Mouse (Mus musculus): ENCODE data around the gene Ankrd33. TPM values are rescaled to one million over a fixed set of nuclear protein-coding genes. Genes with fewer than 3 reads are reported as not detected.
A peak's percentile ranks its signal among the peaks of the same experiment; 100 is the strongest.

Gene Ankrd33
- polyA plus RNA-seq, 1 experiment from 2014 or later: not detected

DNA sequence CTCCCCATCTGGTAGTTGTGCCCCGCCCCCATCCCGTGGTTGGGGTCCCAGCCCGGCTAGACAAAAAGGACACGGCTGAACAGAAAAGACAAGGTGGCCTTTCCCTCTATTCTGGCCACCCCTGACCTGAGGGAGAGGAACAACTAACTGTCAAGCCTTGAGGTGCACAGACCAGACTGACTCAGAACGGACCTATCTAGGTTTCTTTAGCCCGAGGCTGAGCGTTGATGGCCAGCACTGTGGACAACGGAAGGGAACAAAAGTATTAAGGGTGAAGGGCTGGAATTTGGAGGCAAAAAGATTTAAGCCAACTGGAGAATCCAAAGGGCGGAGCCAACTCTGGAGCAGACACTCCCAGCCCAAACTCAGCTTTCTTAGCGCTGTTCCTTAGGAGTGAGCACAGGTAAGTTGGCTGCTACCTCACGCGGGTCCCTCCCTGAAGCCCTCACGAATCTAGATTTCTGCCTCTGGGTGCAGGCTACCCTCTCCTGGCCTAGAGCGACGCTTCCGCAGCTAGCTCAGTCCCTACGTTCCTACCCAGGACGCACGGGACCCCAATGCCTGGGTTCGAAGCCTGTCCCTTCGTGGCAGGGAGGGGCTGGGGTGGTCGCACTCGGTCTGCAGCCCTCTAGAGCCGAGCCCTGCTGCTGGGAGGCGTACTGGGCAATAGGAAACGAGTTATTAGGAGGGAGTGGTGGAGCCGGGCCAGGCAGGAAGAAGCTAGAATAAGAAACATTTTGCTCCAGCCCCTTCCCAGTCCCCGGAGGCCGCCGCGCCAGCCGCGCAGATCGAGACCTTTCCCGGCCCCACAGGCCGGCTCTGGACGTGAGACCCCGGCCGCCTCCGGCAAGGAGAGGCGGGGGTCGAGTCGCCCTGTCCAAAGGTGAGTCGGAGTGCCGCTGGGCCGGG lies 12.9 kb downstream of the Ankrd33 start, which contains the start of gene Acvrl1:
Gene Acvrl1, plus strand, starts transcription at position 342 of the 909 bp plus-strand sequence.
- Histone ChIP-seq H3K27ac (peak within 1 kb of the TSS; percentile 86), H3K9me3 (replicated peaks; ENCODE audit: low read length) (no peaks in the 10 kb centered on the region), H3K9ac (ENCODE audit: low read depth, low read length) (peak within 1 kb of the TSS; percentile 71), H3K4me2 (ENCODE audit: low read length) (peak within 1 kb of the TSS; percentile 66), H3K4me3 (replicated peaks; ENCODE audit: low read depth, low read length) (peak within 1 kb of the TSS; percentile 46), H3K4me1 (replicated peaks; ENCODE audit: insufficient read depth, low read length) (peaks cover 40% of the 10 kb centered on the region), H3K36me3 (ENCODE audit: insufficient read depth, low read length) (no peaks in the 10 kb centered on the region), H3K27me3 (ENCODE audit: insufficient read depth, low read length) (no peaks in the 10 kb centered on the region)
- peak; percentile 81 for DNase-seq (ENCODE audit: low spot score)
- ATAC-seq (replicated peaks; ENCODE audit: low FRiP score, low read depth): peak; percentile 5; the same call in 1 of the 2 replicates
- 4% methylated on average over 46 of the region's 46 CpGs for WGBS
- no peak for TF ChIP-seq CTCF (IDR thresholded peaks at IDR 0.05; ENCODE audit: low read depth)

DNA sequence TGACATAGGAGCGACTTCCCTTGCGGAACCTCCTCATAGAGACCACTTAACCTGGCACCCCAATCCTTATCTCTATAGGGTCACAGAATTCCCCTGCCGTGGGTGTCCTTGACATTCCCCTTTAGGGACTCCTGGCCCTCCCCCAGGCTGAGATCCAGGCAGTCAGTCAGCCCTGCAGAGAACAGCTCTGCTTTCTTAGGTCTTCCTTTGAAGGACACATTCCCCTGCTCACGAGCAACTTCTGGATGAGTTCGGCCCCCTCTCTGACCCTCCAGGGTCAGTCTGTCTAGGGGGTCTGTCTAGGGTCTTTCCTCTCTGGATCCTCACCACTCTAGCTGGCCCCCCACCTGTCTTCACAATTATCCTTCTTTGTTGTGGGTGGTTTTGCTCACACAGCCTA lies 13.9 kb downstream of the Ankrd33 start:
- no peak for TF ChIP-seq CTCF (IDR thresholded peaks at IDR 0.05; ENCODE audit: low read depth)
- no peaks in the 10 kb centered on the region for H3K9me3 ChIP-seq (replicated peaks; ENCODE audit: low read length)
- H3K9ac ChIP-seq (ENCODE audit: low read depth, low read length): peak overlapping the region; percentile 71
- H3K27ac ChIP-seq: peak overlapping the region; percentile 86
- no peak for ATAC-seq (replicated peaks; ENCODE audit: low FRiP score, low read depth)
- 26% methylated on average over 5 of the region's 5 CpGs for WGBS
- DNase-seq (ENCODE audit: low spot score): no peak
- no peaks in the 10 kb centered on the region for H3K27me3 ChIP-seq (ENCODE audit: insufficient read depth, low read length)
- peak overlapping the region; percentile 66 for H3K4me2 ChIP-seq (ENCODE audit: low read length)
- peak overlapping the region; percentile 46 for H3K4me3 ChIP-seq (replicated peaks; ENCODE audit: low read depth, low read length)
- H3K36me3 ChIP-seq (ENCODE audit: insufficient read depth, low read length): no peaks in the 10 kb centered on the region
- peaks cover 46% of the 10 kb centered on the region for H3K4me1 ChIP-seq (replicated peaks; ENCODE audit: insufficient read depth, low read length)

DNA sequence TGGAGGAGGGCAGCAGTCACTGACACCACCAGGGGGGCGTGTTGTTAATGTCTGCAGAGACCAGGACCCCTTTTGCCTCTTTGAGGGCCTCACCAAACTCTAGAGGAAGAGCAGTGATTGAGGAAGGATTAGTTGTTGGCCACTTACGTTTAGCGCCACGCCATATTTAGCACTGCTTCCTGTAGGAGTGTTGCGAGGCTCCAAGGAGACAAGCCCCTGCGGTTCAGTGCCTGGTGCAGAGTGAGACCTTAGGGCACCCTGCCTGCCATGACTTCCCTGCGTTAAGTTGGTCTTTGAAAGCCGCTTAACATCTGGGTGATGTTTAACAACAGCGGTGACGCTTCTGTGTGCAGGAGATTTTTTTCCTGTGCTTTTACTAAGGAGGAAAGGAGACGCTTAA lies 15.9 kb downstream of the Ankrd33 start:
- Histone ChIP-seq H3K4me1 (replicated peaks; ENCODE audit: insufficient read depth, low read length) (peaks cover 47% of the 10 kb centered on the region), H3K4me3 (replicated peaks; ENCODE audit: low read depth, low read length) (no peak overlapping the region), H3K9ac (ENCODE audit: low read depth, low read length) (no peak overlapping the region), H3K4me2 (ENCODE audit: low read length) (peak overlapping the region; percentile 26), H3K9me3 (replicated peaks; ENCODE audit: low read length) (no peaks in the 10 kb centered on the region), H3K36me3 (ENCODE audit: insufficient read depth, low read length) (0 out of 2 replicates have a peak, but pooled peaks cover 3% of the 10 kb centered on the region), H3K27ac (no peak overlapping the region), H3K27me3 (ENCODE audit: insufficient read depth, low read length) (no peaks in the 10 kb centered on the region)
- ATAC-seq (replicated peaks; ENCODE audit: low FRiP score, low read depth) (no peak), DNase-seq (ENCODE audit: low spot score) (no peak)
- WGBS: 13% methylated on average over 11 of the region's 11 CpGs
- no peak for TF ChIP-seq CTCF (IDR thresholded peaks at IDR 0.05; ENCODE audit: low read depth)

DNA sequence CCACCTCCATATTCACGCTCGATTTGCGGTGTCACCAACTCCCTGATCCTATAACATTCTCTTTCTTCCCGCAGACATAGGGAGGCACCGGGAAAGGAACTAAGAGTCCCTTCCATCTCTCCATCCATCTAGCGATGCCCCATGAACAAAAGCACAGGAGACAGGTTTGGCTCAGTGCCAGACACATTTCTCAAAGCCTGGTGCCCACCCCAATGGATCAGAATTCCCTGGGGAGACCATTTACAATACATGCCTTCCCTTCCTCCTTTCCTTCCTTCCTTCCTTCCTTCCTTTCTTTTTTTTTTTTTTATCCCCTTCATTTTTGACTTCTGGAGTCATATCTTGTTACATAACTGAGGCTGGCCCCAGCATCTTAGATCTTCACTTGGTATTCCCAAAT lies 16.5 kb downstream of the Ankrd33 start:
- DNase-seq (ENCODE audit: low spot score) (no peak), ATAC-seq (replicated peaks; ENCODE audit: low FRiP score, low read depth) (no peak)
- Histone ChIP-seq H3K27ac (0 out of 2 replicates have a peak overlapping the region, but pooled peaks have one; percentile 50), H3K9ac (ENCODE audit: low read depth, low read length) (no peak overlapping the region), H3K36me3 (ENCODE audit: insufficient read depth, low read length) (0 out of 2 replicates have a peak, but pooled peaks cover 3% of the 10 kb centered on the region), H3K9me3 (replicated peaks; ENCODE audit: low read length) (no peaks in the 10 kb centered on the region), H3K4me3 (replicated peaks; ENCODE audit: low read depth, low read length) (no peak overlapping the region), H3K27me3 (ENCODE audit: insufficient read depth, low read length) (no peaks in the 10 kb centered on the region), H3K4me1 (replicated peaks; ENCODE audit: insufficient read depth, low read length) (peaks cover 47% of the 10 kb centered on the region), H3K4me2 (ENCODE audit: low read length) (peak overlapping the region; percentile 26)
- TF ChIP-seq CTCF (IDR thresholded peaks at IDR 0.05; ENCODE audit: low read depth): no peak
- 39% methylated on average over 6 of the region's 6 CpGs for WGBS

- 0 out of 2 replicates have a peak overlapping the region, but pooled peaks have one; percentile 50 for H3K27ac ChIP-seq
- H3K4me1 ChIP-seq (replicated peaks; ENCODE audit: insufficient read depth, low read length): peaks cover 47% of the 10 kb centered on the region
- WGBS: 69% methylated on average over 6 of the region's 6 CpGs
- no peak for TF ChIP-seq CTCF (IDR thresholded peaks at IDR 0.05; ENCODE audit: low read depth)
- H3K9ac ChIP-seq (ENCODE audit: low read depth, low read length): no peak overlapping the region
- DNase-seq (ENCODE audit: low spot score) (no peak), ATAC-seq (replicated peaks; ENCODE audit: low FRiP score, low read depth) (no peak)
- H3K4me2 ChIP-seq (ENCODE audit: low read length): no peak overlapping the region
- no peaks in the 10 kb centered on the region for H3K9me3 ChIP-seq (replicated peaks; ENCODE audit: low read length)
- 0 out of 2 replicates have a peak, but pooled peaks cover 3% of the 10 kb centered on the region for H3K36me3 ChIP-seq (ENCODE audit: insufficient read depth, low read length)
- H3K4me3 ChIP-seq (replicated peaks; ENCODE audit: low read depth, low read length): no peak overlapping the region
- H3K27me3 ChIP-seq (ENCODE audit: insufficient read depth, low read length): no peaks in the 10 kb centered on the region
These were observed 17.2 kb downstream of the Ankrd33 start for GRCm38 (mm10) chr15:101132761-101133160.

DNA sequence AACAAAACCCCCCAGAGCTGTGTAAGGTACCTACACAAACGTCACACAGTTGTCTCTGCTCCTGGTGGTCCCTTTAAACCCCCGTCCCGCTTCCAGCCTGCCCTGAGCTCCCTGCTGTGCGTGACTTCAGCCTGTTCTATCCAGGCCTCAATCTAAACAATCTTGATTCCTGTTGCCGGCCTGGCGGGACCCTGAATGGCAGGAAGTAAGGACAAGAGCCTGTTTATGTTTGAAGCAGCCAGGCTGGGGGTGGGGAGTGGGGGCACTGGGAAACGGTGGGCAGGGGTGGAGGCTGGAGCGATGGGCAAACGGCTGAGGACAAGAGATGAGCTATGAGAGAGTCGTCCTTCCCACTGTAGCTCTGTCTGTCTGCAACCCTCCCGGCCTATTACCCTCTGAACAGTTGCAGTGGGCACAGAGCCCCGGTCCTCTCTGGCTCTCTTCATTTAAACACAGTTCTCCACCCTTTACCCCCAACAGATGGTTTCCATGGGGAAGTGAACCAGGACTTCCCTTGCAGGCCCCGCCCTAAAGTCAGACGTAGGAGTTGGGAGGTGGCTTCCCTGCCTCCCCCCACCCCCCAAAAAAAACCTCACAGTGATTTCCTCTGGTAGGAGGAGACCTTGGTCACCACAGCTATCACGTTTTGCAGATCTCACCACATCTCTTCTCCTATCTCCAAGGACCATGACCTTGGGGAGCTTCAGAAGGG lies 18.6 kb downstream of the Ankrd33 start:
- 0 out of 2 replicates have a peak, but pooled peaks cover 3% of the 10 kb centered on the region for H3K36me3 ChIP-seq (ENCODE audit: insufficient read depth, low read length)
- ATAC-seq (replicated peaks; ENCODE audit: low FRiP score, low read depth) (no peak), DNase-seq (ENCODE audit: low spot score) (peak; percentile 69)
- no peak overlapping the region for H3K9ac ChIP-seq (ENCODE audit: low read depth, low read length)
- H3K27me3 ChIP-seq (ENCODE audit: insufficient read depth, low read length): no peaks in the 10 kb centered on the region
- 24% methylated on average over 14 of the region's 15 CpGs for WGBS
- TF ChIP-seq CTCF (IDR thresholded peaks at IDR 0.05; ENCODE audit: low read depth): no peak
- peaks cover 41% of the 10 kb centered on the region for H3K4me1 ChIP-seq (replicated peaks; ENCODE audit: insufficient read depth, low read length)
- no peaks in the 10 kb centered on the region for H3K9me3 ChIP-seq (replicated peaks; ENCODE audit: low read length)
- H3K4me2 ChIP-seq (ENCODE audit: low read length): peak overlapping the region; percentile 19; the same call in 1 of the 2 replicates
- no peak overlapping the region for H3K4me3 ChIP-seq (replicated peaks; ENCODE audit: low read depth, low read length)
- peak overlapping the region; percentile 50 for H3K27ac ChIP-seq

Data from kidney, postnatal 0 days (tissue).